ENCODE assay signal across 9 mouse cellular contexts in genomic region chr9:102310431-102310830, GRCm38 (mm10). TPM values are rescaled to one million over a fixed set of nuclear protein-coding genes. Genes with fewer than 3 reads are reported as not detected.
A peak's percentile ranks its signal among the peaks of the same experiment; 100 is the strongest.
DNase-seq lines count a peak whose midpoint lies in the region; ATAC-seq lines count a peak whose summit lies in the region.
"Had no signal": no experiment of that assay in that cellular context is flagged by ENCODE, and none has a peak within 500 bp of the region (broad histone marks: within the 10 kb centered on the region; RNA-seq: fewer than 3 reads in every experiment).

No protein-coding gene starts in this region.

- no peak for DNase-seq in heart, embryonic 10.5 days (ENCODE audit: low spot score)
- DNase-seq in embryo, embryonic 11 days = peak; percentile 41
- DNase-seq in forelimb bud, embryonic 11.5 days (ENCODE audit: low read depth, low spot score) = peak; percentile 48
- DNase-seq in limb, embryonic 10.5 days (ENCODE audit: low spot score) = peak; percentile 40
- no peak for DNase-seq in Muller cell, postnatal 12 days (ENCODE audit: inconsistent ontology term)
- no peak for DNase-seq in urinary bladder, postnatal 36 days (ENCODE audit: low spot score in 2 of 2)
- DNase-seq: thymus, postnatal 14 days had no signal

- WGBS in heart, embryonic 15.5 days = 40% methylated on average over 3 of the region's 3 CpGs
- 52% methylated on average over 3 of the region's 3 CpGs for WGBS in heart, embryonic 10.5 days
- WGBS in limb, embryonic 10.5 days = 27% methylated on average over 3 of the region's 3 CpGs

- H3K9me3 ChIP-seq in heart, embryonic 15.5 days (replicated peaks) = no peaks in the 10 kb centered on the region
- no peaks in the 10 kb centered on the region for H3K9me3 ChIP-seq in heart, embryonic 10.5 days
- no peaks in the 10 kb centered on the region for H3K9me3 ChIP-seq in limb, embryonic 10.5 days (replicated peaks)

- H3K9ac ChIP-seq in heart, embryonic 15.5 days = no peak overlapping the region
- H3K9ac ChIP-seq: neural tube, embryonic 12.5 days had no signal

- H3K27ac ChIP-seq in heart, embryonic 15.5 days = peak overlapping the region; percentile 46
- H3K27ac ChIP-seq in heart, embryonic 10.5 days = no peak overlapping the region
- peak overlapping the region; percentile 74 for H3K27ac ChIP-seq in limb, embryonic 10.5 days
- H3K27ac ChIP-seq: neural tube, embryonic 12.5 days had no signal

- no peaks in the 10 kb centered on the region for H3K36me3 ChIP-seq in heart, embryonic 15.5 days
- H3K36me3 ChIP-seq in heart, embryonic 10.5 days = no peaks in the 10 kb centered on the region
- H3K36me3 ChIP-seq in limb, embryonic 10.5 days = no peaks in the 10 kb centered on the region
- H3K36me3 ChIP-seq: neural tube, embryonic 12.5 days had no signal

- no peak overlapping the region for H3K4me2 ChIP-seq in heart, embryonic 15.5 days
- H3K4me2 ChIP-seq: neural tube, embryonic 12.5 days had no signal

- ATAC-seq in heart, embryonic 15.5 days (replicated peaks; ENCODE audit: insufficient number of reproducible peaks, insufficient read depth, low FRiP score, low read depth) = peak; percentile 44; the same call in 1 of the 2 replicates

- H3K4me3 ChIP-seq in heart, embryonic 15.5 days = no peak overlapping the region
- no peak overlapping the region for H3K4me3 ChIP-seq in heart, embryonic 10.5 days
- no peak overlapping the region for H3K4me3 ChIP-seq in limb, embryonic 10.5 days
- H3K4me3 ChIP-seq: neural tube, embryonic 12.5 days had no signal

- H3K4me1 ChIP-seq in heart, embryonic 15.5 days (replicated peaks) = peaks cover 18% of the 10 kb centered on the region
- peaks cover 9% of the 10 kb centered on the region; the same call in 1 of the 2 replicates for H3K4me1 ChIP-seq in heart, embryonic 10.5 days
- peaks cover 28% of the 10 kb centered on the region for H3K4me1 ChIP-seq in limb, embryonic 10.5 days

- no peaks in the 10 kb centered on the region for H3K27me3 ChIP-seq in heart, embryonic 15.5 days
- H3K27me3 ChIP-seq in heart, embryonic 10.5 days (ENCODE audit: insufficient read depth, poor library complexity, severe bottlenecking) = 0 out of 2 replicates have a peak, but pooled peaks cover 3% of the 10 kb centered on the region
- peaks cover 12% of the 10 kb centered on the region; the same call in 1 of the 2 replicates for H3K27me3 ChIP-seq in limb, embryonic 10.5 days (ENCODE audit: low read depth, poor library complexity, severe bottlenecking)

RNA-seq across cellular contexts. Expression of gene Ephb1, which starts 44.1 kb away (rescaled TPM):
- 1.4 and 1.7 TPM in 2 replicates for polyA plus RNA-seq in heart, embryonic 15.5 days (2015; fragmentation: Nextera tagmentation; extraction: Ambion mirVana)
- polyA plus RNA-seq in heart, embryonic 10.5 days (2016; fragmentation: Nextera tagmentation; extraction: Ambion mirVana) = 0.52 and 1.3 TPM in 2 replicates
- polyA plus RNA-seq in limb, embryonic 10.5 days (2016; fragmentation: Nextera tagmentation; extraction: Ambion mirVana) = 1.1 and 1.2 TPM in 2 replicates

Comparison
In these comparisons a context has a peak if more than half of its experiments do, and no peak if none do; other contexts are left out.
1. DNase-seq: peak in embryo, embryonic 11 days (single experiment), forelimb bud, embryonic 11.5 days (single experiment) and limb, embryonic 10.5 days (single experiment); none in heart, embryonic 10.5 days (single experiment), Muller cell, postnatal 12 days (single experiment) and urinary bladder, postnatal 36 days (0 of 2).